Comparison of ENCODE assay signal across 16 mouse cellular contexts in genomic region chr9:83555580-83555979, GRCm38 (mm10).
"Had no signal": no experiment of that assay in that cellular context is flagged by ENCODE, and none has a peak within 500 bp of the region (broad histone marks: within the 10 kb centered on the region; RNA-seq: fewer than 3 reads in every experiment).

No protein-coding gene starts in this region.

- H3K4me3 ChIP-seq: megakaryocyte, embryonic 14.5 days; midbrain, embryonic 13.5 days; midbrain, embryonic 15.5 days; neural tube, embryonic 12.5 days had no signal

- H3K9ac ChIP-seq: lung, embryonic 14.5 days; midbrain, embryonic 13.5 days; midbrain, embryonic 15.5 days; neural tube, embryonic 12.5 days had no signal

- ATAC-seq: midbrain, embryonic 13.5 days; midbrain, embryonic 15.5 days had no signal

- DNase-seq: lung, adult 18-20 months; lung, embryonic 14.5 days; lung, postnatal 10 days; lung, postnatal 4 days; right cerebral cortex, adult 18-20 months; right cerebral cortex, postnatal 25 days; right cerebral cortex, postnatal 4 days; spleen, adult 18-20 months; thymus, adult 18-20 months; thymus, postnatal 14 days; thymus, postnatal 36 days had no signal

- H3K36me3 ChIP-seq: midbrain, embryonic 13.5 days; midbrain, embryonic 15.5 days; neural tube, embryonic 12.5 days had no signal

- H3K4me2 ChIP-seq: lung, embryonic 14.5 days; midbrain, embryonic 11.5 days; midbrain, embryonic 13.5 days; midbrain, embryonic 15.5 days; neural tube, embryonic 12.5 days had no signal

- H3K4me1 ChIP-seq: neural tube, embryonic 12.5 days had no signal

- H3K27me3 ChIP-seq: megakaryocyte, embryonic 14.5 days; midbrain, embryonic 13.5 days; midbrain, embryonic 15.5 days; neural tube, embryonic 12.5 days had no signal

- H3K27ac ChIP-seq: midbrain, embryonic 13.5 days; midbrain, embryonic 15.5 days; neural tube, embryonic 12.5 days had no signal

- H3K9me3 ChIP-seq: megakaryocyte, embryonic 14.5 days; midbrain, embryonic 13.5 days; midbrain, embryonic 15.5 days; neural tube, embryonic 12.5 days had no signal
